Mouse (Mus musculus) splenic B cell, adult 2 months (primary cell): Measurements from ENCODE around the gene Ugt1a7c.
A peak's percentile ranks its signal among the peaks of the same experiment; 100 is the strongest.
"Not testable (repeated sequence)": the region's sequence is repeated elsewhere in the genome, so short reads cannot be mapped to it uniquely, and the experiment has no call there.

Source experiments
- DNase-seq: peaks from one replicate; pipeline ENCODE4 v3.0.0-alpha.2; 2011; ENCODE audit warnings: low read depth, low spot score
- H3K27me3 ChIP-seq: 2 replicates; pipeline ENCODE4 v1.6.1; 2012; ENCODE audit warnings: mild to moderate bottlenecking, low read length, moderate library complexity, mixed read lengths; ENCODE audit not compliant: control insufficient read depth, poor library complexity, insufficient read depth, severe bottlenecking
- H3K36me3 ChIP-seq: 2 replicates; pipeline ENCODE4 v1.6.1; 2012; ENCODE audit warnings: mild to moderate bottlenecking, low read length, moderate library complexity, mixed read lengths; ENCODE audit not compliant: control insufficient read depth, poor library complexity, insufficient read depth, severe bottlenecking

Ugt1a7c gene

DNA sequence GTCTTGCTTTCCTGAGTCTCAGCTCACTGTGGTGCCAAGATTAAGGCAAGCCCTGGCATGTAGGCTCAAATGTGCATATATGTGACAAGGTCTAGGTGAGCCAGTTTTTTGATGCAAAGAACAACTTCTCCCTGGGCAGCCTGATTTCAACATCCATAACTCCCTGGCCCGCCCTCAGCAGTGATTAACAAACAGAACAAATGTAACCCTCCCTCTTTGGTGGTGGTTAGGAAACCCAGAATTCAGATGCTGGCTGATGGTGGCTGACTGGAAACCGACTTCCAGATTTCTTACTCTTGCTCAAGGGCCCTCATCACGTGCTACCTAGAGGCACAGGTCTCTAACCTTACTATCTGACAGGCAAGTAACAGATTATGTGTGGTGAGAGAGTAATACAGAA lies 8.2 kb downstream of the Ugt1a7c start, which contains the start of gene Ugt1a6b:
TSS of gene Ugt1a6b (plus strand) at position 234 of the 400 bp plus-strand sequence.
- DNase-seq, H3K27me3 ChIP-seq, H3K36me3 ChIP-seq: not testable (repeated sequence)

GRCm38 (mm10) chr1:88103697-88104468 lies 9.0 kb downstream of the Ugt1a7c start:
- not testable (repeated sequence) for H3K36me3 ChIP-seq, DNase-seq, H3K27me3 ChIP-seq

DNA sequence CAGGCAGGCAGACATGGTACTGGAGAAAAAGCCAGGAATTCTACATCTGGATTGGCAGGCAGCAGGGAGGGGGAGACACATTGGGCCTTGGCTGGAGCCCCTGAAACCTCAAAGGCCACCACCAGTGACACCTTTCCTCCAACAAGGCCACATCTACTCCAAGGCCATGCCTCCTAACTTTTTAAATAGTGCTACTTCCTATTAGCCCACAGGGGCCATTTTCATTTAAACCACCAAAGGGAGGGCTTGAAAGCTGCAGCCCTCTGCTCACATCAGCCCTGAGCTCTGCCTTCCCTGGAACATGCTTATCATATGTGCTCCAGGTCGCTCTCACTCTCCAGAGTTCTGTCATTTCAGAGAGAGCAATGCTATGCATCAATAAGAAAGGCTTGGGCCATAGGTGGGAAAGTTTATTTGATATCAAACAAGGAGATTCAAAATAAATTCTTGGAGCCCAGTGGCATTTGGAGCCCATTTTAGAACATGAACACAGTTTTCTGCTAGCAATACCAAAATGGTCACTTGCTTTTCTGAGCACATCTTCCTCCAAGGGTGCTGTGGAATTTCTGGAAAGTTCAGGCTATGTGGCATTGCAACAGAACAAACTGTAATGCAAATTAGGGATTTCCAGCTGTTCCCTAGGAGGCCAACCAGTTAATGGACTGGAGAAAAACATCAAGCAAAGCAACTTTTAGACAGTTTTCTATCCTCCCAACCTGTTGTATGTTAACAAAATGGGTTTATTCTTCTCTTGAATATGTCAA lies 10.0 kb downstream of the Ugt1a7c start:
- no peaks in the 10 kb centered on the region for H3K36me3 ChIP-seq
- DNase-seq, result no peak
- H3K27me3 ChIP-seq, result no peaks in the 10 kb centered on the region

- DNase-seq, result no peak
- no peaks in the 10 kb centered on the region for H3K36me3 ChIP-seq
- no peaks in the 10 kb centered on the region for H3K27me3 ChIP-seq
These were observed 10.8 kb downstream of the Ugt1a7c start for GRCm38 (mm10) chr1:88105656-88106055.

DNA sequence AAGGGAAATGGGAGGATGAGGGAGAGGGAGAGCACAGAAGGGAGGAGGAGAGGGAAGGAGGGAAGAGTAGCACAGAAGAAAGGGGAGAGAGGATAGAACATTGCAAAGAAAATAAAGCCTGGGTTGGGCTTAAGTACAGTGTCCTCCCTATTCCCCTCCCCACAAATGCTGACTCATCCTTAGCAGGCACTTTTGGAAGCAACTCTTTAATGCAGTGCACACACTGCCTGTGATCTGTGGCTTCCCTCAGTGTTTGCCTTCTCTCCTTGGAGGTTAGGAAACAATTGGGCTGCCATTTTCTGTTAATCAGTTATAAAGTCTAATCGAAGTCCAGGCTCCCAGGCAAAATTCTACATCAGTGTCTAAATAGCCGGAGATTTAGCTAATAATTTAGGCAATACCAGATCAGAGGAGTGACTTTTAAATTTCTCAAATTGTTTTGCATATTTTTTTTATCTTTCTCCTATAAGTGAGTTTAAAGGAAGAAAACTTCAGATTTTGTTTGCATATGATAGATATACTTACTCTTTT lies 14.2 kb downstream of the Ugt1a7c start:
- DNase-seq, H3K36me3 ChIP-seq, H3K27me3 ChIP-seq: not testable (repeated sequence)

GRCm38 (mm10) chr1:88109604-88110003 lies 14.7 kb downstream of the Ugt1a7c start:
- DNase-seq, H3K27me3 ChIP-seq, H3K36me3 ChIP-seq: not testable (repeated sequence)

- DNase-seq, H3K36me3 ChIP-seq, H3K27me3 ChIP-seq: not testable (repeated sequence)
These were observed 17.9 kb downstream of the Ugt1a7c start for GRCm38 (mm10) chr1:88112769-88113168.

GRCm38 (mm10) chr1:88120550-88120949 lies 25.7 kb downstream of the Ugt1a7c start:
- DNase-seq, H3K36me3 ChIP-seq, H3K27me3 ChIP-seq: not testable (repeated sequence)

DNA sequence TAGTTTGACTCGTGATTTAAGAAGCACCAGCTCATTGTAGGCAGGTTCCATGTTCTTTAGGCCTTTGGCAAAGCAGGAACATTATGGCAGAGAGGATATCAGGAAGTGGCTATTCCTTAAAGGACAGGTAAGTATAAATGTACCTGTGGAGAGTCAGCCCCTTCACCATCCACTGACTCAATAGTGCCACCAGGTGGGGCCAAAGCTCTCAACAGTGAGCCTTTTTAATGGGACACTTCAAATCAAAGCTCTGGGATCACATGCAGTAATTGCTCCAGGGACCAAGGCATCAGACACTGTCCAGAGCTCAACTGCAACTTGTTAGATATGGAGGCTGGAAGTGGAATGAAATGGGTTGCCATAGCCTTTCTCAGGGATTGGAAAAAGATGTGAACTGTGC lies 26.7 kb downstream of the Ugt1a7c start:
- peak; percentile 11 for DNase-seq
- not testable (repeated sequence) for H3K27me3 ChIP-seq, H3K36me3 ChIP-seq

GRCm38 (mm10) chr1:88125827-88126360 lies 31.0 kb downstream of the Ugt1a7c start:
- not testable (repeated sequence) for H3K27me3 ChIP-seq, DNase-seq, H3K36me3 ChIP-seq

- not testable (repeated sequence) for DNase-seq, H3K36me3 ChIP-seq, H3K27me3 ChIP-seq
These were observed 34.2 kb downstream of the Ugt1a7c start for GRCm38 (mm10) chr1:88129091-88129490.

DNA sequence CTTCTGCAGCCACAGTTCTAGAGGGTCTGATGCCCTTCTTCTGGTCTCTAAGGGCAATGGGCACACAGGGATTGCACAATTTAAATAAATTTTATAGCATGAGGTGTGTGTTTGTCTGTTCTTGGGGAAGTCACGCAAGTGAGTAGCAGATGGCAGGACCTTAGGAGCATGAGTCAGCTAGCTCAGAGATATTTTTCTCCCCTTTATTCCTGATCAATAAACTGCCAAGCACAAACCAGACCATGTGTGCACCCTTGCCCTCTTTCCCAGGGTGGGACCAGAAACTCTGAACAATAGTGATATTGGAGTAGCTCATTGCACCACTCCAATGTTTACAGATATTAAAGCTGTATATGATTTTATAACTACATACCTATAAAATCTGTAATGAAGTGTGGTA lies 35.4 kb downstream of the Ugt1a7c start:
- H3K36me3 ChIP-seq, H3K27me3 ChIP-seq, DNase-seq: not testable (repeated sequence)

GRCm38 (mm10) chr1:88133908-88134456 lies 39.1 kb downstream of the Ugt1a7c start:
- Histone ChIP-seq H3K27me3 (no peaks in the 10 kb centered on the region), H3K36me3 (no peaks in the 10 kb centered on the region)
- DNase-seq, result no peak

- H3K36me3 ChIP-seq, H3K27me3 ChIP-seq, DNase-seq: not testable (repeated sequence)
These were observed 39.7 kb downstream of the Ugt1a7c start, which contains the start of gene Ugt1a6a for GRCm38 (mm10) chr1:88134457-88135011. TSS of gene Ugt1a6a (plus strand) at chr1:88134809.
